Mouse (Mus musculus) cortical plate, adult 2 months (tissue): ENCODE measurements at regions not wholly inside any gene's neighbourhood (a gene's known extent, or its start where the extent isn't known, plus 50 kb on each side); places are given as distances from the start of the nearest gene placed in this dataset.

Source experiments
- H3K27ac ChIP-seq: fragments of 200-500 bp; 2 replicates; pipeline ENCODE4 v1.5.1; 2012; ENCODE audit warnings: low read length, control low read depth, inconsistent platforms; ENCODE audit not compliant: insufficient read depth
- H3K4me1 ChIP-seq: fragments of 200-500 bp; 2 replicates; pipeline ENCODE4 v1.6.1; 2011; ENCODE audit warnings: low read length; ENCODE audit not compliant: control insufficient read depth, insufficient read depth
- H3K4me3 ChIP-seq: fragments of 200-500 bp; 2 replicates; pipeline ENCODE4 v1.5.1; 2011; ENCODE audit warnings: mild to moderate bottlenecking, low read length, control low read depth; ENCODE audit not compliant: insufficient read depth
- CTCF ChIP-seq: fragments of 200-500 bp; IDR thresholded peaks from 2 replicates; pipeline ENCODE4 v1.5.1; 2011; ENCODE audit warnings: mild to moderate bottlenecking, control low read depth, low read length; ENCODE audit not compliant: insufficient read depth; ENCODE audit errors: extremely low read depth
- POLR2A ChIP-seq: fragments of 200-500 bp; IDR thresholded peaks from 2 replicates; pipeline ENCODE4 v1.6.1; 2011; ENCODE audit warnings: mild to moderate bottlenecking, low read length, control low read depth; ENCODE audit not compliant: insufficient read depth; ENCODE audit errors: extremely low read depth

- Histone ChIP-seq H3K27ac (no peak overlapping the region), H3K4me1 (no peaks in the 10 kb centered on the region), H3K4me3 (no peak overlapping the region)
- TF ChIP-seq POLR2A (no peak), CTCF (no peak)
Observed at GRCm38 (mm10) chr1:60621064-60621726, 54.3 kb upstream of the Raph1 start.

GRCm38 (mm10) chr1:60618389-60618788, 51.5 kb upstream of the Raph1 start:
- Histone ChIP-seq H3K4me1 (no peaks in the 10 kb centered on the region; the same call in 1 of the 2 replicates), H3K4me3 (no peak overlapping the region), H3K27ac (no peak overlapping the region)
- TF ChIP-seq CTCF (no peak), POLR2A (no peak)

- no peak overlapping the region for H3K27ac ChIP-seq
- H3K4me1 ChIP-seq, result no peaks in the 10 kb centered on the region; the same call in 1 of the 2 replicates
- no peak for TF ChIP-seq CTCF
- TF ChIP-seq POLR2A, result no peak
- H3K4me3 ChIP-seq, result no peak overlapping the region
Observed at GRCm38 (mm10) chr1:60616916-60617315, 50.0 kb upstream of the Raph1 start.
